Mouse (Mus musculus) lung, adult 18-20 months (tissue): ENCODE data around the gene Ap4b1.
"Not testable (repeated sequence)": the region's sequence is repeated elsewhere in the genome, so short reads cannot be mapped to it uniquely, and the experiment has no call there.

Experiments used
- DNase-seq, 2 experiments: peaks; one replicate each; pipeline ENCODE4 v3.0.0; 2022; ENCODE audit warnings: mixed read lengths in 2 of 2

Ap4b1 gene

GRCm38 (mm10) chr3:103808891-103809798 is at the start of gene Ap4b1, which contains the start of the genes Dclre1b and Gm43064:
Gene Ap4b1 (plus strand): TSS chr3:103809520.
Gene Dclre1b (minus strand): TSS chr3:103809444.
Gene Gm43064 (plus strand): TSS chr3:103809573.
- peak; percentile 88 to 91 for DNase-seq

- no peak for DNase-seq
These were observed 42.5 kb upstream of the Ap4b1 start for GRCm38 (mm10) chr3:103766789-103767188.

GRCm38 (mm10) chr3:103771531-103772130 is 37.7 kb upstream of the Ap4b1 start:
- DNase-seq, result peak; percentile 77 to 89

- DNase-seq, result no peak
These were observed 36.5 kb upstream of the Ap4b1 start for GRCm38 (mm10) chr3:103772846-103773245.

- DNase-seq, result no peak
These were observed 35.8 kb upstream of the Ap4b1 start for GRCm38 (mm10) chr3:103773508-103773907.

GRCm38 (mm10) chr3:103774009-103774408 is 35.3 kb upstream of the Ap4b1 start:
- DNase-seq, result no peak

- DNase-seq, result no peak
These were observed 31.4 kb upstream of the Ap4b1 start for GRCm38 (mm10) chr3:103777940-103778339.

GRCm38 (mm10) chr3:103778660-103779059 is 30.7 kb upstream of the Ap4b1 start:
- no peak for DNase-seq

- no peak for DNase-seq
These were observed 30.1 kb upstream of the Ap4b1 start for GRCm38 (mm10) chr3:103779183-103779582.

- DNase-seq, result no peak
These were observed 29.0 kb upstream of the Ap4b1 start for GRCm38 (mm10) chr3:103780271-103780670.

- DNase-seq, result no peak
These were observed 28.5 kb upstream of the Ap4b1 start for GRCm38 (mm10) chr3:103780777-103781176.

GRCm38 (mm10) chr3:103782844-103783609 is 26.3 kb upstream of the Ap4b1 start:
- no peak for DNase-seq

GRCm38 (mm10) chr3:103787225-103787624 is 22.1 kb upstream of the Ap4b1 start:
- DNase-seq, result peak; percentile 60 to 72

GRCm38 (mm10) chr3:103789096-103789495 is 20.2 kb upstream of the Ap4b1 start:
- no peak for DNase-seq

- DNase-seq, result peak; percentile 72 to 79
These were observed 19.4 kb upstream of the Ap4b1 start for GRCm38 (mm10) chr3:103789891-103790345.

- peak; percentile 27 to 34 for DNase-seq
These were observed 18.8 kb upstream of the Ap4b1 start for GRCm38 (mm10) chr3:103790346-103791145.

- peak; percentile 96 to 97 for DNase-seq
These were observed 17.9 kb upstream of the Ap4b1 start, which contains the start of gene Hipk1 for GRCm38 (mm10) chr3:103791230-103792110. Gene Hipk1 (minus strand): TSS chr3:103791563.

- DNase-seq, result not testable (repeated sequence)
These were observed 17.3 kb upstream of the Ap4b1 start for GRCm38 (mm10) chr3:103792111-103792406.

- DNase-seq, result no peak
These were observed 16.8 kb upstream of the Ap4b1 start for GRCm38 (mm10) chr3:103792566-103792965.

GRCm38 (mm10) chr3:103796389-103796788 is 12.9 kb upstream of the Ap4b1 start:
- DNase-seq, result no peak

- DNase-seq, result no peak
These were observed 9.8 kb upstream of the Ap4b1 start for GRCm38 (mm10) chr3:103799507-103799906.
